Mouse (Mus musculus) R1 (cell line): Measurements from ENCODE around the gene Plscr3.
A peak's percentile ranks its signal among the peaks of the same experiment; 100 is the strongest.

Source experiments
- DNase-seq: peaks from one replicate; pipeline ENCODE4 v3.0.0-alpha.2; 2018; ENCODE audit warnings: low read depth, low spot score

Gene Plscr3

GRCm38 (mm10) chr11:69891482-69891881 is 45.3 kb downstream of the Plscr3 start:
- DNase-seq = no peak

GRCm38 (mm10) chr11:69894671-69895070 is 48.5 kb downstream of the Plscr3 start:
- DNase-seq = peak; percentile 49

DNA sequence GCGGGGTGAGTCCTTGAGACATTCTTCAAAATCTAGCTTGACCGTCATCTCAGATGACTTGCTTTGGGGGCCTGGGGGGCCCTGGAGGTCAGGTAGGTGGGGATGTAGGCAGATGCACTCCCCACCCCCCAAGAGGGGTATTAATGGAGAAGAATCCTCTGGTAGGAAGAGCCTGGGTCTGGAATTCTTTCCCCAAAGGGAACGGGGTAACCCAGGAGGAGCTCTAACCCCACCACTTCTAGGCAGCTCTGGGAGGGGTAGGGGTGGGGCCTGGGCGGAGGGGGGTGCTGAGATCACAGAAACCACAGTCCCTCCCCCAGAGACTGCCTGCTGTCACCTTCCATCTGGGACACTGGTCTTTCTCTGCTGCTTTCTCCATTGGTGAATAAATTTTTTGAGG is 49.1 kb downstream of the Plscr3 start, which contains the start of gene Acap1:
TSS of gene Acap1 (minus strand) at position 249 of the 400 bp plus-strand sequence.
- no peak for DNase-seq

GRCm38 (mm10) chr11:69899870-69900269 is 53.7 kb downstream of the Plscr3 start:
- no peak for DNase-seq

GRCm38 (mm10) chr11:69900471-69901405 is 54.6 kb downstream of the Plscr3 start, which contains the start of the genes 2810408A11Rik and Neurl4:
Gene 2810408A11Rik (minus strand): TSS chr11:69900987.
Gene Neurl4 (plus strand): TSS chr11:69901072.
- peak; percentile 99 for DNase-seq

- peak; percentile 99 for DNase-seq
These were observed 55.2 kb downstream of the Plscr3 start for GRCm38 (mm10) chr11:69901406-69901846.
